Mouse (Mus musculus) induced T-regulatory cell, adult 2 months (primary cell): ENCODE measurements around the gene Aarsd1.
A peak's percentile ranks its signal among the peaks of the same experiment; 100 is the strongest.
"Not testable (repeated sequence)": the region's sequence is repeated elsewhere in the genome, so short reads cannot be mapped to it uniquely, and the experiment has no call there.

ENCODE experiments used
- DNase-seq: peaks from one replicate; pipeline ENCODE4 v3.0.0-alpha.2; 2012; ENCODE audit warnings: low read depth

Gene Aarsd1

DNA sequence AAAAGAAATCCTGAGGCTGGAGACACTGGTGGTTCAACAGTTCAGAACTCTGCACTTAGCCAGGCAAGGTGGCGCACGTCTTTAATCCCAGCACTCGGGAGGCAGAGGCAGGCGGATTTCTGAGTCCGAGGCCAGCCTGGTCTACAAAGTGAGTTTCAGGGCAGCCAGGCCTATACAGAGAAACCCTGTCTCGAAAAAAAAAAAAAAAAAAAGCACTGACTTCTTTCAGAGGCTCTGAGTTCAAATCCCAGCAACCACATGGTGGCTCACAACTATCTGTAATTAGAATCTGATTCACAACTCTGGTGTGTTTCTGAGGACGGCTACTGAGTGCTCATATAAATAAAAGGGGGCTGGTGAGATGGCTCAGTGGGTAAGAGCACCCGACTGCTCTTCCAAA, 29.4 kb upstream of the Aarsd1 start:
- DNase-seq, result not testable (repeated sequence)

DNA sequence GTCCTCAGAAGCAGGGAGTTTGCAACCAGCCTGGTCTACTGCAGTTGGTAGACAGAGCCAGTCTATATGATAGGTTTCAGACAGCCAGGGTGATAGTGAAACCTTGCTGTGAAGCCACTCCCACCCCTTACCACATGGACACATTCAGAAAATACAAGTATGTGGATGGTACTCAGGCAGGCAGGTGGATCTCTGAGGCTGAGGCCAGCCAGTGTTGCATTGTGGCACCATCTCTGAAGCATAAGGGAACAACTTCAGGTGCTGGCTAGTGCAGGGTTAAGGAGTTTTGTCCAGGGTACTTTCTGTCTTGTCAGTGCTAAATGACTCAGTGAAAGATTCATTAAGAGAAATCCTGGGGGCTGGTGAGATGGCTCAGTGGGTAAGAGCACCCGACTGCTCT, 28.9 kb upstream of the Aarsd1 start:
- DNase-seq, result peak; percentile 58

- DNase-seq, result peak; percentile 72
These were observed 25.3 kb upstream of the Aarsd1 start for GRCm38 (mm10) chr11:101442760-101443159.

DNA sequence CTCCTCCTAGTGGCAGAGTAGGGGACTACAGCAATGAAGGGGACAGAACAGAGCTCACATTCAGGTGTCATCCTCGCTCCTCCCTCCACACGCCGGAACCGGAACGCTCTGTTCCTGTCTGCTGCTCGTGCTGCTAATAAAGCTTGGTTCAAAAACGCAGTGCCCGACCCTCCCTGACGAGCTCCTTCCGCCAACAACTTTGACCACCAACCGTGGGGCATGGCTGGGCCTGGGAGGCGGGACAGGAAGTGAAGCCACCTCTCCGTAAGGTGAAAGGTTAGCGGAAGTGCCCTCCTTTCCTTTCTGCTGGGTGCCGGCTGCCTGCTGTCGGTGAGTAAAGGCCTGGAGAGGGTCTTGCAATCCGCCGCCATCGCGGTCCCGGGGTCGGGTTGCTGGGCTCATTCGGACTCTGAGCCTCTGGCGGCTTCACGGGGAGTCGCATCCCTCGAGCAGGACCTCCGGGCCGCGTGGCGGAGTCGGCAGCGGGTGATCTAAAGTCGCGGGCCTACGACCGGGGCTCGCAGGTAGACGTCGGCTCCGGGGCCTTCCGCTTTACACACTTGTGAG, 24.8 kb upstream of the Aarsd1 start, which contains the start of gene Rpl27:
Gene Rpl27 (plus strand): TSS at position 172 of the 567 bp plus-strand sequence.
- DNase-seq, result peak; percentile 100

DNA sequence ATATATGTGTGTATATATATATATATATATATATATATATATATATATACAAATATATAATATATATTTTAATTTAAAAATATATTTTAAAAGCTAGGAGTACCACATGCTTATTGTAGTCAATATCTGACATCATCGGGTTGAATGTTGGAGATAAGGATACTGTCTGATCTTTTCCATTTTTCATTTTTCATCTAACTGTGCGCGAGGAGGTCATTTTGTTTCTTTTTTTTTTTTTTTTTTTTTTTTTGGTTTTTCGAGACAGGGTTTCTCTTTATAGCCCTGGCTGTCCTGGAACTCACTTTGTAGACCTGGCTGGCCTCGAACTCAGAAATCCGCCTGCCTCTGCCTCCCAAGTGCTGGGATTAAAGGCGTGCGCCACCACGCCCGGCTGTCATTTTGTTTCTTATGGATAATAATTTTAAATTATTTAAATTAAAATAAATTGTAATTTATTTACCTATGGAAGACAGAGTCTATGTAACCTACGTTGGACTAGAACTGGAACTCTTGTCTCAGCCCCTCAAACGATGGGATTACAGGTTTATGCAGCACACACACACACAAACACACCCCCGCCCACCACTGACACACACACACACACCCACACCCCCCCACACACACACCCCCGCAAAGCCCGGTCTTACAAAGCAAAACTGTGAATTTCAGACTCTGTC, 24.2 kb upstream of the Aarsd1 start:
- DNase-seq, result not testable (repeated sequence)

GRCm38 (mm10) chr11:101438006-101438405, 20.6 kb upstream of the Aarsd1 start:
- DNase-seq, result not testable (repeated sequence)

GRCm38 (mm10) chr11:101436916-101437315, 19.5 kb upstream of the Aarsd1 start:
- DNase-seq, result no peak

GRCm38 (mm10) chr11:101435831-101436230, 18.4 kb upstream of the Aarsd1 start:
- no peak for DNase-seq

GRCm38 (mm10) chr11:101433396-101433795, 16.0 kb upstream of the Aarsd1 start:
- no peak for DNase-seq

- no peak for DNase-seq
These were observed 13.9 kb upstream of the Aarsd1 start for GRCm38 (mm10) chr11:101431327-101431726.

GRCm38 (mm10) chr11:101426165-101426564, 8.8 kb upstream of the Aarsd1 start:
- no peak for DNase-seq

DNA sequence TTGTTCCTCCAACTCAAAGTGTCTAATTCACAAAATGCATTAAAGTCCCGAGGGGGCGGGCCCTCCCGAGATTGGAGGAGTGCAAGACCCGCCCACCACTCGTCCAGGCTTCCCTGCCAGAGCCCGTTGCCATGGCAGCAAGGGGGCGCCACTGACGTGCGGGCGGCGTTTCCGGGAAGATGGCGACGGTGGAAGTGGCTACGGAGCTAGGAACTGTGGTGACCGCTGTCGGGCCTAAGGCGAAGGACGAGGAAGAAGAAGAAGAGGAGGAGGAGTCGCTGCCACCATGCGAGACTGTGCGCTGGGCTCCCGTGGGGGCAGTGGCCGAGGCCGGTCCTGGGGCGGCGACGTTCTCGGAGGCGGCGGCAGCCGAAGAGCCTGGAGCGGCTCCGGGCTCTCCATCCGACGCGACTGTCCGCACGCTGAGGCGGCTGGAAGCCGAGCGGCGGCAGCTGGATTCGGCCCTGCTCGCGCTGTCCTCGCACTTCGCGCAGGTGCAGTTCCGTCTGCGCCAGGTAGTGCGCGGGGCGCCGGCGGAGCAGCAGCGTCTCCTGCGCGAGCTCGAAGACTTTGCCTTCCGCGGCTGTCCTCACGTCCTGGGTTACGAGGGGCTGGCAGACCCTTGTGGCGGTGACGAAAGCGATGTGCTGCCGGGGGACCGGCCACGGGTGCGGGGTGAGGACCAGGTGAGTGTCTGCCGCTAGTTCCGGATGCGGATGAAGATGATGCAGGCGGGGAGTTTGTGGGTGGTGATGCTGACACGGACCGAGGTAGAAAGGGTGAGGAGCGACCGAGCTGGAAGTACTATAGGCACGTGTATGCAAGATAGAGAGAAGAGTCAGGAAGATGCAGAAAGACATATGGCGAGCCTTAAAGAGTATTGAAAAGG, 7.8 kb upstream of the Aarsd1 start, which contains the start of the genes Rundc1 and Ptges3l:
Gene Rundc1 (plus strand): TSS at position 161 of the 889 bp plus-strand sequence.
Gene Ptges3l (minus strand): TSS at position 409 of the 889 bp plus-strand sequence.
- DNase-seq, result peak; percentile 99

- DNase-seq, result no peak
These were observed 6.9 kb upstream of the Aarsd1 start, which contains the start of gene Gm27029 for GRCm38 (mm10) chr11:101424105-101424851. Gene Gm27029, minus strand, starts transcription at chr11:101424796.

DNA sequence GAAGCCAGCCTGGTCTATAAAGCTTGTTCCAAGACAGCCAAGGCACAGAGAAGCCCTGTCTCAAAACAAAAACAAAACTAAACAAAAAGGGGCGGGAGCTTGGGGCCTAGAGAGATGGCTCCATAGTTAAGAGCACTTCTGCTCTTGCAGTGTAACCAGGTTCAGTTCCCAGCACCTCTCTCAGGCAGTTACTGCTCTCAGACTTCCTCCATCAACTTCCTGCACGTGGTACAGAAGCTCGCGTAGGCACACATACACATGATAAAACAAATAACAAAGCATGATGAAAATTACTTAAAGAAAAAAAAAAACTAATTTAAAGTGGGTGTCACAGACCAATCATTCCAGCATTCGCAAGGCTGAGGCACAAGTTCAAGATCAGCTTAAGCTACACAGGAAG, 2.7 kb upstream of the Aarsd1 start:
- DNase-seq, result no peak

DNA sequence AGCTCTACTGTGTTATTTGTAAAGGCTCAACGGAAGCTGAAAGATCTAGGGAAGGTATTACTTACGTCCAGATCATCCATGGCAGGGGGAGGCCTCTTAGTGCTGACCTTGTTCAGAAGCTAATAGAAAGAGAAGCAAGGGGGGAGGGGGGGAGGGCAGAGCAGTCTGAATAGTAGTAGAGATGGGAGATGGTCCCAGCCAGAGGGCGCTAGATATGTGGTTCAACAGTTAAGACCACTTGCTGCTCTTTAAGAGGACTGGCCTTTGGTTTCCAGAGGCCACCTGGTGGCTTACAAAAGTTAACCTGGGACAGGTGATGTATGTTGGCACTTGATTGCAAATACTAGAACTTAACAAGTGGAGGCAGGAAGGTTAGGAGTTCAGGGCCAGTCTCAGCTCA, 2.2 kb upstream of the Aarsd1 start:
- no peak for DNase-seq

DNA sequence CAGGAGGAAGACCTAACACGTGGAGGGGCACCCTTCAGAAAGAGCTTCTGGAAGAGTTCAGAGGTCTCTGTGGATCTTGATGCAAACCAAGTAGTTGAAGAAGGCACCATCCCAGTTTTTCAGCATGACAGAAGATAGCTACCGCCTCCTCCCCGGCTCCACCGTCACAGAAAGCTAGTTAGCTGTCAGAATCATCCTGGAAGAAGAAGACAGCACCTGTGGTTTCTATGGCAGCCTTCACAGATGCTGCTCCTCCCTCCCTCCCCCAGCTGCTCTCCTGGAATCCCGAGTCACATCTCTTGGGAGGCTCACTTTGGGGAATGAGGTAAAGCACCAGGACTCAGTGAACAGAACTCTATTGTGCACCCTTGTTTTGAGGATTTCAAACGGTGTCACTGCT, 1.6 kb upstream of the Aarsd1 start:
- DNase-seq, result no peak

DNA sequence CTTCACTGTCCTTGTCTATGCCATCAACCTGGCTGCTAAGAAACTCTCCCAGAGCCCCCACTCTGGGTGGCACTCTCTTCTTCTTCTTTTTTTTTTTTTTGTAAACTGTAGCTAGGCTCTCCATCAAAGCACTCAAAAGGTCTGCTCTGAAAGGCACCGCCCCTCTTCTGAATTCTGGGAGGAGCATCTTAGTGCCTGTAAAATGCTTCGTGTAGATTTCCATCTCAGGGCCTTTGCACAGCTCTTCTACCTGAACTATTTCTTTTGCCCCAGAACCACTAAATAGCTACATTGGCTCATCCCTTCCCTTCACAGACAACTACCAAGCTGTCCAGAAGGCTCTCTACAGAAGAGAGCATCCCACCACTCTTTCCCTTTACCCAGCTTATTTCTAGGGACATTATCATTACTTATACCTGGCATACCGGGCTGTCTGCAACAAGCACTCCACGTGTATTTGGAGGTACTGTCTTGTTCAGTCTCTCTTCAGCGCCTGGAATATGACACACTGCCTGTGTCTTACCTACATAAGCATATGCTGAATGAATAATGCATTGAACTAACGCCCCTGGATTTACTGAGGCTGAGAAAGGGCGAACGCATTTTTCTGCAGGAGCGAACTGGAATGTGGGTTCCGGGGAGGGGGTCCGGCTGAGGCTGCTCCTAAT, 848 bp downstream of the Aarsd1 start:
- DNase-seq, result peak; percentile 65

GRCm38 (mm10) chr11:101415306-101415705, 2.1 kb downstream of the Aarsd1 start:
- no peak for DNase-seq

DNA sequence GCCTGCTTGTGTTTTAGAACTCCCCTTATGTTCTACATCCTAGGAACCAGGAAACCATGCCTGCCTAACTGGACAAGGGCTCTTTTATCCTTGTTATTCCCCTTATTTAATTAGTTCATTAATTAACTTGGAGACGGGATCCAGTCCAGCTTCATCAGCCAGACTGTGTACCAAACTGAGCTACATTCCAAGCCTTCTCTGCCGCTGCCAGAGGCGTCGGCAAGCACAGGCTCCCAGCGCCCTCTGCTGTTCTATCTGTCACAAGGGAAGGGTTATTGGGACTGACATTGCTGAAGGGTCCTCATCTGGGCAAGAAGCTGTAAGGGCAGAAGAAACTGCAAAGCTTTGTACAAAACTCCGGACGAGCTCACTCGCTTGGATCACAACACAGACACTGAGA, 22.3 kb downstream of the Aarsd1 start:
- peak; percentile 56 for DNase-seq

DNA sequence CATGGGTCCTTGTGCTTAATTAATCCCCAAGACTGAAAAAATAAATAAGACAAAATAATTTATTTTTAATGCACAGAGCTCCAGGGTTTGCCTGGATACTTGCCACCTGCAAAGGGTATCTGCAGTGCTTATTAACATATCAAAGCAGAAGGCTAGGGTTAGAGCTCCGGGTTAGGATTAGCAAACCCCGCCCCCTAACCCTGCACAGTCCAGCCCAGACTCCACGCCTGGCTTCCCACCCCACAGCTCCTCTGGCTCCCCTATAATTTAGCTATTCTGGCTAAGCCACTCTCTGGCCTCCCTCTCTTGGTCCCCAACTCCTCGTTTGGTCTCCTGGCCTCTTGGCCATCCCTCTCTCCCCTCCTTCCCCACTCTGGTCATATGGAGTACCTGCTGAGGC, 35.6 kb downstream of the Aarsd1 start:
- DNase-seq, result no peak

DNA sequence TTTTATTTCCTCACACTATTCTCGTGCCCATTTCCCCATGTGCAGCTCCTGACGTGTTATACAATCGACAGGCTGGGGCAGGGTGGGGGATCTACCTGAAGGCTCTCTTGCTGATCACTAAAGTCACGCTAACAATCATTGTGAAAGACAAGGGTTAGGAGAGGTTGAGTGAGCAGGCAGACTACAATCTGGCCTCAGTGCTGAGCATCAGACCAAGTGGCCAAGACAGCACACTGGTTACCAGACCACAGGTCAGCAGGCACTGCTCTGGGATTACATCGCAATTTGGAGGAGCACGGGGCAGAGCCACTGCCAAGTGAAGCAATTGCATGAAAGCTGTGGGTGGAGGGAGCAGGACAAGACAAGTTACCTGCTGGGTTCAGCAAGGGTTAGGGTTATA, 38.5 kb downstream of the Aarsd1 start:
- DNase-seq, result no peak
